Mouse (Mus musculus): ENCODE measurements around the gene Sec22c. TPM values are rescaled to one million over a fixed set of nuclear protein-coding genes. Genes with fewer than 3 reads are reported as not detected.

Gene Sec22c
- polyA plus RNA-seq (2012; rRNA removed; ENCODE audit: low replicate concordance): 9.8 and 12.9 TPM in 2 replicates

DNA sequence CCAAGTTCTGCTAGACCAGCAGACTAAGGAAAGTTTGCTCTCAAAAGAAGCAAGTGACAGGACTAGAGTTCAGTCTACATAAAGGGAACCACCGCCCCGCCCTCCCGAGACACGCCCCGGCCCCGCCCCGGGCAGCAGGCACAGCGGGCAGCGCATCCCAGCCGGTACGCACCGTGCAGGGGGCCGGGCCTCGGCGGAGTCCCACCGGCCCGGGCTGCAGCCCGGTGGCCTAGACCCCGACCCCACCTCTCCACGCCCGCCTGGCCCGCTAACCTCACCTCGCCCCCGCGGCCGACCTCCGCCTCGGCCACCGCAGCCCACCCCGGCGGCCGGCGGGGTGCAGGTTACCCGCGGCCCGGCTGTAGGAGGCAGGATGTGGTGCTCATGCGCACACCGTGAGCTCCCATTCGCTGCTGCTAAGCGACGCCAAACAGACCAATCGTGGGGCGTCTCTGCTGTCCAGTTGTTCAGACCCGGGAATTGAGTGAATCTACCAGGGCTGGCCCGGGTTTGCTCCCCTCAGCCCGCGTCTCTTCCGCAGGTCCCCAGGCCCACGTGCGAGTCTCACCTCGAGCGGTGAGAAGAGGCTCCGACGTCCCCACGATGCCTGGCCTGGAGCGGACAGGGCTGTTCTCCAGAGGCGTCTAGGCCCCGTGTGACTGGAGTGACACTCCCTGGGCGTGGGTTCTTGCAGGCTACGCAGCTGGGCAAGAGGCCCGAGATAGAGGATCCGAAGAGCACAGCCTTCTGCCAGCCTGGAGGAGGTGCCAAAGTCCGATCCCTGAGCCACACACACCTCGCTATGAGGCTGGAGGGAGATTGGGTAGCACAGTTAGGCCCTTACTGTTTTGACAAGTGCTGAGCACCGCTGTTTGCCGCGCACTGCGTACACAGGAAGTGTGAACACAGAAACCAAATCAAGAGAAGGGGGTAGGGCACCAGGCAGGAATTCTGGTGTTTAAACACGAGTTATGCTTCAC is at the start of gene Sec22c:
Gene Sec22c, minus strand, starts transcription at position 845 of the 980 bp plus-strand sequence.

DNA sequence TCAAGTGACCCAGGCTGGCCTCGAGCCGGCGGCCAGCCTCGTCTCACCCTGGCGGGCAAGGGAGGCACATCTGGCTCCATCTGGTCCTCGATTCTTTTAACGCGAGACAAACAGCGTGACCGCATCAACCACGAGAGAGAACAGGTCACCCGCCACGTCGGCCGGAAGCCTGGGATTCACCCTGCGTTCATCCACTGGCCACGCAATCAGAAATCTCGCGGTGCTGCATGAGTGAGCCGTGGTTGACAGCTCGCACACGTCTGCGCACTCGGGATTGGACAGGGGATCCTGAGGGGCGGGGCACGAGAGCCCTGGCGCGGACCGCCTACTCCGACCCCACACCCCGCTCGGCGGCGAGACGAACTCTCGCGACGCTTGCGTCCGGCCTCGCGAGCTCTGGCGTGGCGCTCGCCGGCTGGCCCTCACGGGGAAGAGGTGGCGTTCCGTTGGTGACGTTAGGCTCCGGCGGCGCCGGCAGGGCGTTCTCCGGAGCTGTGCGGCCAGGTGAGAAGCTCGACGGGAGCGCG is 13.6 kb upstream of the Sec22c start, which contains the start of gene Nktr:
Gene Nktr, plus strand, starts transcription at position 378 of the 527 bp plus-strand sequence.

DNA sequence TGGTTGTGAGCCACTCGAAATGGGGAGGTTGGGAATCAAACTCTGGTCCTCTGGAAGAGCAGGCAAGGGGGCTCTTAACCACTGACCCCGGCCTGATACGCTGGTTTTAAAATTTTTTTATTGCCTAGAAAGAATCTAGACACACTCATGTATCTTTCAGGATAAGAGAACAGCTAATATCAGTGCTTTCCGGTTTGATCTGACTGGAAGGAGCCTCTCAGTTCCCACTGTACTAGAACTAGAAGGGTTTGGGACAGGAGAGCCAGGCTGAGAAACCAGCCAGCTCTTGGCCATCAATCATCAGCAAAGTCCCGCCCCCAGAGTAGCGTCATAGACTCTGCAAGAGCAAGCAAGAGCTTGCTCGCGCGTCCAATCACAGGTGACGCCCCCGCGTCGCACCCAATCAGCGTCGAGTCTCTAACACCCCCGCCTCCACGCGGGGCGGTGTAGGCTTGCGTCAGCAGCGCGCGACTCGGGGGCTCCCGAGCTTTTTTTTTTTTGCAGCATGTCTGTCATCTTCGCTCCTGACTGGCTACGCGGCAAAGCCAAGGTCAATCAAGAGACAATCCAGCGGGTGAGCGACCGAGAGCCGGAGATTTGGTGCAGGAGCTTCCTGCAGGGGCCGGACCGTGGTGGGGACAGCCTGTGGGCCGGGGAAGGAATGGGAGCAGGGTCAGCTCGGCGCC is 4.8 kb upstream of the Sec22c start, which contains the start of gene Ss18l2:
Gene Ss18l2, plus strand, starts transcription at position 432 of the 686 bp plus-strand sequence.

DNA sequence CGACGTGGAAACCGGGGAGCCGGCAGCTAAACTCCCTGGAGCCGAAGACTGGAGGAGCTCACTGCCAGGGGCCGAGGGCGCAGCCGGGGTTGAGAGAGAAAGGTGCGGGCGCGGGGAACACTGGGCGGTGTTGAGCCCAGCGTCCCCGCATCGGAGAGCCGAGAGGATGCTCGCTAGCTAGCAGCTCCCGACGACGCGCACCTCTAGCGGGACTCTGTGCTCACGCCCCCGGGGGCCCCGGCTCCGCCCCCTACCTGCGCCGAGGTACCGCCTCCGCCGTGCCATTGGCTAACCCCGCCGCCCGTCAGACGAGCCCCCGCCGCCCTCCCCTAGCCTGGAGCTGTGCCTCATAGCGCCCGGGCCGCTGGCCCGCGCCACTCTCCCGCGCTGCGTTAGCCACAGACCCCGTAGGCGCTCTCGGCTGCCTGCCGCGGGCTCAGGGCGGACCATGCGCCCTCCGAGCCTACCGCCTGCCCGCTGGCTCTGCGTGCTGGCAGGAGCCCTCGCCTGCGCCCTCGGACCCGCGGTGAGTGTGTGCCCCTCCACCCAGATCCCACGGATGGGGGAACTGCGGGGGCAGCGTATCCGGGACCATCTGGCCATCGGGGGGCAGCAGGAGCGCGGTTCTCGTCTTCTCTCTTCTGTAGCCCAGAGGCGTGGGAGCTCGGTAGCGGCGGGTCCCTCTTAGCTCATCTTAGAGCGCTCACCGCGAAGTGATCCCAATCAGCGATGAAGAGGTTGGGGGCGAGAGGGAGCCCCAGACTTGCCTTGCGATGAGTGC is 62.7 kb downstream of the Sec22c start, which contains the start of gene Vipr1:
Gene Vipr1, plus strand, starts transcription at position 316 of the 781 bp plus-strand sequence.

DNA sequence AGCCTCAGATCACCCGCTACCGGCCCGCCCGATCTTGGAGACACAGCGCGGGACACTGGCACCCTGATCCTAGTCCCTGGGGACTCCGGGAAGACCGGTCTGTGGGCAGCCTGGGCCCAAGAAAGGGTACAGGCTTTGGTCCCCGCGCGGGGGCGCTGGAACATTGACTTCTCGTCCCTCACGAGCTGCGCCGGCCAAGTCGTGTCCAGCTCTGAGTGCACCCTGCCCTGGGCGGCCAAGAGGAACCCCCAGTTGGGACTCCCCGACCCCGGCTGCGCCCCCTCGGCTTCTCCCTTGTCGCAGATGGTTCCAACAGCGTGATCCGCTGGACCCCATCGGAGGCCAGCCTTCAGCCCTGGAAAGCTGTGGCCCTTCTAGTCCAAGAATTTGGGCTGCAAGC is 63.3 kb downstream of the Sec22c start, which contains the start of gene Lyzl4:
Gene Lyzl4, minus strand, starts transcription at position 96 of the 400 bp plus-strand sequence.

Other genes with a start within 250 kb of the Sec22c start
- 10.4 and 16.9 TPM in 2 replicates for gene Cck, start 209.8 kb downstream of the Sec22c start, polyA plus RNA-seq (2012; rRNA removed; ENCODE audit: low replicate concordance)
- gene Lyzl4, start 63.4 kb downstream of the Sec22c start, polyA plus RNA-seq (2012; rRNA removed; ENCODE audit: low replicate concordance): 0.75 and 2.3 TPM in 2 replicates
- 8.6 and 16.1 TPM in 2 replicates for gene Vipr1, start 62.8 kb downstream of the Sec22c start, polyA plus RNA-seq (2012; rRNA removed; ENCODE audit: low replicate concordance)
- gene Ss18l2, start 4.8 kb upstream of the Sec22c start, polyA plus RNA-seq (2012; rRNA removed; ENCODE audit: low replicate concordance): 20.8 and 39.2 TPM in 2 replicates
- gene Nktr, start 13.7 kb upstream of the Sec22c start, polyA plus RNA-seq (2012; rRNA removed; ENCODE audit: low replicate concordance): 41.7 and 70.3 TPM in 2 replicates
- 32.2 and 38.5 TPM in 2 replicates for gene Zfp651, start 53.8 kb upstream of the Sec22c start, polyA plus RNA-seq (2012; rRNA removed; ENCODE audit: low replicate concordance)
- gene Klhl40, start 72.1 kb upstream of the Sec22c start, polyA plus RNA-seq (2012; rRNA removed; ENCODE audit: low replicate concordance): 35.9 TPM in 1 of 2 replicates, not detected in the other
- 0.10 and 78.6 TPM in 2 replicates for gene Hhatl, start 87.0 kb upstream of the Sec22c start, polyA plus RNA-seq (2012; rRNA removed; ENCODE audit: low replicate concordance)
- 0.26 and 0.52 TPM in 2 replicates for gene Ccdc13, start 134.0 kb upstream of the Sec22c start, polyA plus RNA-seq (2012; rRNA removed; ENCODE audit: low replicate concordance)
- 10.6 and 27.1 TPM in 2 replicates for gene Higd1a, start 152.9 kb upstream of the Sec22c start, polyA plus RNA-seq (2012; rRNA removed; ENCODE audit: low replicate concordance)
- 9.3 and 16.2 TPM in 2 replicates for gene Ackr2, start 192.9 kb upstream of the Sec22c start, polyA plus RNA-seq (2012; rRNA removed; ENCODE audit: low replicate concordance)
- gene Cyp8b1, start 210.8 kb upstream of the Sec22c start, polyA plus RNA-seq (2012; rRNA removed; ENCODE audit: low replicate concordance): 0.57 and 4.3 TPM in 2 replicates
- 2.4 and 3.1 TPM in 2 replicates for gene Fam198a, start 245.5 kb upstream of the Sec22c start, polyA plus RNA-seq (2012; rRNA removed; ENCODE audit: low replicate concordance)

Measured in mammary gland, adult 2 months (tissue).